Mouse (Mus musculus): ENCODE measurements around the gene Plin2.

- TF ChIP-seq CTCF (IDR thresholded peaks at IDR 0.05; ENCODE audit: extremely low read depth, insufficient read depth, low read length) = no peak
- TF ChIP-seq POLR2A (IDR thresholded peaks at IDR 0.05; ENCODE audit: extremely low read depth, insufficient read depth, low read length) = no peak
Observed at GRCm38 (mm10) chr4:86671803-86672202, 1.9 kb upstream of the Plin2 start.

All from cortical plate, adult 2 months (tissue).